Mouse (Mus musculus) CH12.LX (cell line): ENCODE measurements at regions not wholly inside any gene's neighbourhood (a gene's known extent, or its start where the extent isn't known, plus 50 kb on each side); places are given as distances from the start of the nearest gene placed in this dataset.

ENCODE experiments used
- CHD2 ChIP-seq: IDR thresholded peaks from 2 replicates; pipeline ENCODE4 v1.6.1; 2011; ENCODE audit warnings: low read length, improper control_type of control experiment
- CTCF ChIP-seq, 2 experiments: IDR thresholded peaks in 1 of 2; conservative IDR thresholded peaks in 1 of 2; 2 replicates each; pipeline ENCODE4 v1.5.1; 2011 to 2012; ENCODE audit warnings: low read depth in 2 of 2, low read length in 2 of 2, improper control_type of control experiment in 1 of 2, inconsistent platforms in 1 of 2, mild to moderate bottlenecking in 1 of 2, moderate library complexity in 1 of 2
- ELF1 ChIP-seq: IDR thresholded peaks from 2 replicates; pipeline ENCODE4 v1.6.1; 2014; ENCODE audit warnings: low read depth, mild to moderate bottlenecking, inconsistent platforms, low read length, improper control_type of control experiment
- IRF4 ChIP-seq: IDR thresholded peaks from 2 replicates; pipeline ENCODE4 v1.6.1; 2014; ENCODE audit warnings: low read depth, mild to moderate bottlenecking, inconsistent platforms, low read length, improper control_type of control experiment
- JUN ChIP-seq: IDR thresholded peaks from 2 replicates; pipeline ENCODE4 v1.6.1; 2011; ENCODE audit warnings: low read depth, mild to moderate bottlenecking, low read length, improper control_type of control experiment, moderate library complexity; ENCODE audit not compliant: insufficient read depth
- MAFK ChIP-seq: IDR thresholded peaks from 2 replicates; pipeline ENCODE4 v1.6.1; 2011; ENCODE audit warnings: low read length, improper control_type of control experiment; ENCODE audit not compliant: insufficient replicate concordance
- NELFE ChIP-seq: IDR thresholded peaks from 2 replicates; pipeline ENCODE4 v1.6.1; 2011; ENCODE audit warnings: low read depth, low read length, improper control_type of control experiment
- POLR2A ChIP-seq: IDR thresholded peaks from 2 replicates; pipeline ENCODE4 v1.6.1; 2011; ENCODE audit warnings: low read depth, mild to moderate bottlenecking, improper control_type of control experiment, low read length
- POLR2AphosphoS2 ChIP-seq: IDR thresholded peaks from 2 replicates; pipeline ENCODE4 v1.6.1; 2011; ENCODE audit warnings: low read depth, low read length, improper control_type of control experiment
- TBP ChIP-seq: conservative IDR thresholded peaks from 2 replicates; pipeline ENCODE4 v1.6.1; 2011; ENCODE audit warnings: low read depth, low read length, improper control_type of control experiment
- USF1 ChIP-seq: IDR thresholded peaks from 2 replicates; pipeline ENCODE4 v1.6.1; 2014; ENCODE audit warnings: low read depth, mild to moderate bottlenecking, inconsistent platforms, low read length, improper control_type of control experiment
- USF2 ChIP-seq: conservative IDR thresholded peaks from 2 replicates; pipeline ENCODE4 v1.6.1; 2011; ENCODE audit warnings: low read depth, low read length, improper control_type of control experiment

- TF ChIP-seq TBP (no peak), CTCF (conservative IDR thresholded peaks at IDR 0.05 in 1 of 2, IDR thresholded peaks at IDR 0.05 in 1 of 2; ENCODE audit: low read depth in 2 of 2, low read length in 2 of 2) (no peak), USF1 (no peak), USF2 (no peak), NELFE (no peak), MAFK (no peak), POLR2AphosphoS2 (no peak), IRF4 (no peak), POLR2A (no peak), CHD2 (no peak), ELF1 (no peak), JUN (no peak)
Measured at GRCm38 (mm10) chr14:24999008-24999572, 459.9 kb upstream of the Zmiz1 start.
